Mouse (Mus musculus) T-cell, adult 2 months (primary cell): ENCODE data around the gene Ext2.

Source experiments
- DNase-seq: peaks from one replicate; pipeline ENCODE4 v3.0.0; 2022; ENCODE audit warnings: low spot score

Ext2 gene

DNA sequence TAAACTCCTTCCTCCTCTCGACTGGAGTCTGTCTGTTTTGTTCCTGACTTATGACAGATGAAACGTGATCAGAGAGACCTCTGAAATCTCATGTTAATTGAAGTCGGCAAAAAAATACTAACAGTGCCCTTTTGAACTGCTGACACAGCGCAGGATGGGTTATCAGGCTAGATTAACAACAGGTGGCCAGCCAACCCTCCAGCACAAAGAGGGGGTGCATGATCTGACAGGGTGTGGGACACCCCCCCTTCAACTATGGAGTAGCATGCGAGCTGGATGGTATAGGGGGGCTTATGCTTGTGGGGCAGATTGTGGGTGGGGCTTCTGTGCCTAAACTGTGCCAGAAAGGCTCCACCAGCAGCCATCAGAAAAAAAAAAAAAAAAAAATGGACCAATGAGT lies 141.0 kb downstream of the Ext2 start:
- no peak for DNase-seq

DNA sequence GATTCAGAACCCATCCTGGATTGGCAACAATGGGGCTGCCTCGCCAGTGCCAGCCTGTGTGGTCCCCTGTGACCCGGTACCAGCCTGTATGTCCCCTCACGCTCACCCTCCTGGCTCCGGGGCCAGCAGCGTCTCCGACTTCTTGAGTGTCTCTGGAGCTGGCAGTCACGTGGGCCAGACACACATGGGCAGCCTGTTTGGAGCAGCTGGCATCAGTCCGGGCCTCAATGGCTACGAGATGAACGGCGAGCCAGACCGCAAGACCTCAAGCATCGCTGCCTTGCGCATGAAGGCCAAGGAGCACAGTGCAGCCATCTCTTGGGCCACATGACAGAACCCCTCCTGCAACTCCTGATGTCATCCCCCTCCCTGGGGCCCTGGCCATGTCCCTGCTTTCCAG lies 145.1 kb downstream of the Ext2 start:
- no peak for DNase-seq

DNA sequence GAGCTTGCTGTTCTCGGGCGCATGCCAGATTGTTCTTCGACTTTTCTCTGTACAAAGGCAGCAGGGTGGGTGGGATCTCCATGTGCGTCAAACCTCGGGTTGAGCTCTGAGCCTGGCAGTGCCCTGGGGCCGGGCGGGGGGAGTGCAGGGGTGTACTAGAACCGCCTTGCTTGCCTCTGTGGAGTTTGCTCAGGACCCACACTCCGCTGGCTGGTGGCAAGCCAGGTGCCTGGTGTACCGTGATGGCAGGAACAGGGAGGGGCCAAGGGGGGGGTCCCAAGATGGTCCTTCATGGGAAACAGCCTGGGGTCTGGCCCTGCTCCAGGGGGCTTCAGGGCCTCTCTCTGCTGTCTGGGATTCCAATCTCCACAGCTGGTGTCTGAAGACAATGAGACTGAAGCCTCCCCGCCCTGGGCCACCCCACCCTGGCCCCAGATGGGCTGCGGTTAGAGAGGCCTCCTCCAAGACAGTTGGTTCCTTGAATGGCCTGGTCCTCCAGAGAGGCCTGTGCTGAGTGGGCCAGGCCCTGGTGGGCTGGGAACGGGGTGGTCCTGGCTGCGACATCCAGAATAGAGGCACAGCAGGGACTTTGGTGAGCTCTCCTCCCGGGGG lies 150.7 kb downstream of the Ext2 start:
- no peak for DNase-seq

DNA sequence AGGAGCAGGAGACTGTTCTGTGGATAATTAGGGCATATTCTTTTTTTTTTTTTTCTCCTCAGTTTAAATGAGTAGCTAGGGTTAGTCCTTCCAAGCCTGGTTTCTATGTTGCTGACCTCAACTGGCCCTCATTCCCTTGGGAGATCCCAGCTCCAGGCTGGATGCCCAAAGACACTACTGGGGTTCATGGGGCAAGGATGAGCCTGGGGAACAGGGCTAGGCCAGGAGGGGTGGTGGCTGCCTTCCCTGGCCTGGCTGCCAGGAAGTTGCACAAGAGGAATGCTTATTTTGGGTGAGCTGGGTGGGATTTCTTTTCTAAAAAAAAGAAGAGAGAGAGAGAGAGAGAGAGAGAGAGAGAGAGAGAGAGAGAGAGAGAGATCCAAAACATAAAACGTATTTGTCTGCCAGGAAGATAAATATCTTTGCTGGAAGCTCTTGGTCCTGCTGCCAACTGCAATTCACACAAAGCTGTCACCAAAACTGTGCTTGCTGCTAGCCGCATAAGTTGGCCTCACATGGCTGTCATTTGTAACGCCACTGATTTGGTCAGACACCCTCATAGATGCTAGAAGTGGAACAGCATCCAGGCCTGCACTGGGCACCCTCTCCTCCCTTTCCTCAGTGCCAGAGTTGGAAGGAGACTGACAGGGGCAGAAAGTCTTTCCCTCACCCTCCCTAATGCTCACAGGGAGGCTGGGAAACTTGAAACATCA lies 156.1 kb downstream of the Ext2 start:
- DNase-seq, result no peak

DNA sequence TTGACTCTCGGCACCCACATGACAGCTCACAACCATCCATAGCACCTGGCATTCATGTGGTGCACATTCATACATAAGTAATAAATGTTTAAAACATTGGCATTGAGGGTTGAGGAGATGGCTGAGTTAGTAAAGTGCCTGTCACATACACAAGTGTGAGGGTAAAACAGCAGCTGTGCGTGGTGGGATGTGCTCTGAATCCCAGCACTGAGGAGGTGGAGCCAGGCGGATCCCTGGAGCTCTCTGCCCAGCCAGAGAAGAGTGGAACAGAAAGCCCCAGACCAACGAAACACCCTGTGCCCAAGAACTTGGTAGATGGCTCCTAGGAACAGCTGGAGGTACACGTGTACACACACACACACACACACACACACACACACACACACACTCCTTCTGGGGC lies 156.9 kb downstream of the Ext2 start:
- no peak for DNase-seq

DNA sequence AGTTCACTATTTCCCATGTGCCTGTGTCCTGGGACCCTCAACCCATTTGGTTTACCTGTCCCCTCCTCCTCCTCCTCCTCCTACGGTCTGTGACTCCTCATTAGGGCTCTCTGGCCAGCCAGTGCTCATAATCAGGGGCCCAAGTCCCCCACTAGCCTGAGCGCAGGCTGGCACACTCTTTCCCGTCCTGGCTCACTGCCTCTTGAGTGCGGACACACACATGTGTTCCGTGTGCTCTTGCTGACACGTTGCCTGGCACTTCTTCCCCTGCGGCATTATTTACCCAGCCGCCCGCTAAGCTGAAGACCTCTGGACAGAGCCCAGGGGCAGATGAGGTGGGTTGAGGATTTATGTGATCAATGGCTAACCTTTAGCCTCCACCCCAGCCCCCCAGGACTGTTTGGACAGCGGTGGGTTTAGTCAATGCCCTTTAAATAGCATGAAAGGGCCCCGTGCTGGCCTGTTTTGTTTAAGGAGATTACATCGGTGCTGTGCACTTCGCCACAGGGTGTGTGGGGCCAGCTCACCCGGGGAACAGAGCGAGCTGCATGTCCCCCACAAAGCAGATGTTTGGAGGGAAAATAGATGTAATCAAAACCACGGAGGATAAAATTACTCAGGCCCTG lies 160.0 kb downstream of the Ext2 start:
- no peak for DNase-seq

DNA sequence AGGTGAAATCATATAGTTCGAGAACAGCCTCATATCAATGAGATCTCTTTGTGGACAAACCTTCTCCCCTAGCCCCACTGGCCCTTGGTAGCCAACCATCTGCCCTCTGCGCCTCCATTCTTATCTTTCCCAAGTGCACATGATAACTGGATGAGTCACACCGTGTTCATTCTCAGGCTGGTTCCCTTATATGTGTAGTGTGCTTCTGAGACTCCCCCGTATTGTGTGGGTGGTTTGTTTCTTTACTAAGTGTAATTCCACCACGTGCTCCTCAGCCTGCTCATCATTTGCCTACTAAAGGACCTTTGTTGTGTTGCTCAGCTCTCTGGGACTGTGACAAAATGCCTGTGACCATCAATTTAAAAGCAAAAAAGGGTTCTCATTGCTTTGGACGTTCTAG lies 161.3 kb downstream of the Ext2 start:
- DNase-seq, result no peak

DNA sequence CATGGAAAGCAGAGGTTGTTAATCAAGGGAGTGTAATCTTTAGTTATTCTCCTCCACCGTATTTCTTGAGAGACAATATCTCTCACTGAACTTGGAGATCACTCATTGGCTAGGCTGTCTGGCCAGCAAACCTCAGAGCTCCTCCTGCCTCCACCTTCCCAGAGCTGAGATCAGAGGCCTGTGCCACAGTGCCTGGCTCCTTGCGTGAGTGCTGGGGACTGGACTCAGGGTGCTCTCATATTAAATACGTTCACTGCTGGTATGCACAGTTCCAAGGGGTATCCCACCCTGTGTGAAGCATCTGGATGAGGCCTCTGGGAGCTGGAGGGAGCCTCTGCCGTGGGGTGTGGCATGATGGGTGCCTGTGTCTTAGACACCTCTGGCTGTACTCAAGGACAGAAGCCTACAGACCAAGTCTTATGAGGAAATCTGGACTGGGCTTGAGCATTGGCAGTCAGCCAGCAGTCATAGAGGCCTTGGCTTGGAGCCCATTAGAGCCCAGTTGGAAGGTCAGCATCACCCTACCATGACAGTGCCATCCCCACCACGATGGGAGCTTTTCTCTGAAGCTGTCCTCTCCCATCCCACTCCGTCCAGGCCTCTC lies 162.6 kb downstream of the Ext2 start:
- no peak for DNase-seq

DNA sequence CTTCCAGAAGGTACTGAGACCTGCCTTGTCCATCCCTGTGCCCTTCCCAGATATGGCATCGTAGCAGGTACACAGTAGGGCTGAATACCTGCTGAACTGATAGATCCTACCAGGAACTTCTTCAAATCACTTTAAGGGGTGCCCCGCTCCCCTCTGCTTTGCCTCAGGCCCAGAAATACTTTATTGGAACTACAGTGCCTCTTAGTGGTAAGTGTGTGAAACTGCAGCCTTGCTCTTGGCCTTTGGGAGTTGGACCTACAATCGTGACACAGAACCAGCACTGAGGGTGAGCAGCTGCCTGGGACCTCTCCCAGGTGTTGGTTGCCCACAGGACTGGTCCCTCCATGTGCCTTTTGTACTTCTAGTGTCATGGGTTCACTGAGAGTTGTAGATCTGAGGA lies 163.4 kb downstream of the Ext2 start:
- no peak for DNase-seq

DNA sequence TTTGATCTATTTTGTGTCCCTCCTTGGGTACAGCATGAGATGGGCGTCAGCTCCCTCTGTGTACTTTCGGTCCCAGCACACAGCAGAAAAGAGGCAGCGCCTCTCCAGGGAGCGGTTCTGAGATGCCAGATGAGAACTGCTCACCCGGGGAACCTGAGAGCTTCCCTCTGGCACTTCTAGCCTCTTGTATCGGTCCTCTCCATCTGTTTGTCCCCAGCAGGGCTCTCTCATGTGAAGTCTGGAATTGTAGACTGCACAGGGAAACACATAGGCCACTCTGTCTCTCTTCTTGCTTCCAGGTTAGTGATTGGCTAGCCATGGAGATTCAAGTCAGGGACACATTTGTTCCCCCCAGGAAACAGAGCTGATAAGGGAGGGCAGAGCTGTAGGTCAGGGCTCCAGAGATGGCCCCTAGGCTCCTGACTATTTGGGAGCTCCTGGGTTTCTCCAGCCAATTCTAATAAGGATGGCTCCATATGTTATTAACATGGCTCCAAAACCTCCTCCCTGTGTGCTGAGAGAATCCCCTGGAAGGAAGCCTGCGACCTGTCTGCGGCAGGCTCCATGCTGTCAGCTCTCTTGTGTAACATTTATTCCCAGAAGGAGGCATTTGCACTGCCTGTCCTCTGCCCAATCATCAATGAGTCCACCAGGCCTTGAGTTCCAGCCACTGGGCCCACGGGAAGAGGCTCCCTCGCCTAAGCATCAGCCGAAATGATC lies 167.9 kb downstream of the Ext2 start:
- DNase-seq, result no peak

DNA sequence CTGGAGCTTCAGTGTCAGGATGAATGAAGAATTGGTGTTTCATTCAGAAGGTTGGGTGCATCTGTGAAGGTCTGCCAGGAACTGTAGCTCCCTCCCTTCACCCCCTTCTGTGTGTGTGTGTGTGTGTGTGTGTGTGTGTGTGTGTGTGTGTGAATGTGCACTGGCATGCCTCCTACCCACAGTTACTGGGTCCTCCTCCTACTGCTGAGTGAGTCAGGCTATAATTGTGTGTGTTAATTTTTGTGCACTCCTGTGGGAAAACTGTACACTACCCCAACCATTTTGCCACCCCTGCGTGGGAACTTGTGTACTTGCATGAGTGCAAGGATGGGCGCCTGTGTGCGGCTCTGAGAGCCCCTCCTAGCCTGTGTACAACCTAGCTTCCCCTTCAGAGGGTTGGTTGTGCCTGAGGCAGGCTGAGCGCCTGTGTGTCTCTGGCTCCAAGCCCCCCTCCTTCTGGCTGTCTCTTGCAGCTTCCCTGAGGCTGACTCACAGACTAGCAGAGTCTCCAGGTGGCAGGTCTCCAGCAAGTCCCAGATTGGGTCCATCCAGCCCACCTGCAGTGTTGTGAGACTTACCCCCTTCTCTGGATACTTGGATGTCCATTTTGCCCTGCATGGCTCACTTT lies 173.0 kb downstream of the Ext2 start:
- DNase-seq, result no peak

DNA sequence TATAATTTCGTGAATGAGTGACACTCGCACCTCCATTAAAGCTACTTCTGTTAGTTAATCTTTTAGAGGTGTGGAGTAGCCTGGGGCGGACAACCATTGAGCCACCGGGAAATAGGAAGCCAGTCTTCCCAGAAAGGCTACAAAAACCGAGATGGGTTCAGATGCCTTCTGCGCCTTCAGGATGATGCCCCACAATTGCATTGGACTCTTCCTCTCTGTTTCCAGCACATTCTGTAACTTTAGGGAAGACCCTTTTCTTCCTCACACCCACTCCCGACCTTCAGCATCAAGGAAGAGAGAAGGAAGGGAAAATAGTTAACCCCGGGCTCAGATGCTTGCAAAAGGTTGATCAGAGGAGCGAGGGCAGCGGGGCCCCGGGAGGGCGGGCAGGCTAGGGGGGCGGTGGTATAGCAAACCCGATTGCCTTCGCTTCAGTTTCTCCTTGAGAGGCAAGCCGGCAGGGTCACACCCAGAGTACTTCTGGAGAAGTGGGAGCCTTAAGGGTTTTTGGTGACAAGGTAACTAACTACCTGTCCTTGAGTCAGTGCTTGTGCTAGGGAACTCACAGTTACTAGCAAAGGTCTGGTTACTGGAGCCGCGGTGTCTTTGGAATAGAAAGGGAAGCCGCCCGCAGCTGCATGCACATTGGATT lies 174.3 kb downstream of the Ext2 start:
- no peak for DNase-seq

DNA sequence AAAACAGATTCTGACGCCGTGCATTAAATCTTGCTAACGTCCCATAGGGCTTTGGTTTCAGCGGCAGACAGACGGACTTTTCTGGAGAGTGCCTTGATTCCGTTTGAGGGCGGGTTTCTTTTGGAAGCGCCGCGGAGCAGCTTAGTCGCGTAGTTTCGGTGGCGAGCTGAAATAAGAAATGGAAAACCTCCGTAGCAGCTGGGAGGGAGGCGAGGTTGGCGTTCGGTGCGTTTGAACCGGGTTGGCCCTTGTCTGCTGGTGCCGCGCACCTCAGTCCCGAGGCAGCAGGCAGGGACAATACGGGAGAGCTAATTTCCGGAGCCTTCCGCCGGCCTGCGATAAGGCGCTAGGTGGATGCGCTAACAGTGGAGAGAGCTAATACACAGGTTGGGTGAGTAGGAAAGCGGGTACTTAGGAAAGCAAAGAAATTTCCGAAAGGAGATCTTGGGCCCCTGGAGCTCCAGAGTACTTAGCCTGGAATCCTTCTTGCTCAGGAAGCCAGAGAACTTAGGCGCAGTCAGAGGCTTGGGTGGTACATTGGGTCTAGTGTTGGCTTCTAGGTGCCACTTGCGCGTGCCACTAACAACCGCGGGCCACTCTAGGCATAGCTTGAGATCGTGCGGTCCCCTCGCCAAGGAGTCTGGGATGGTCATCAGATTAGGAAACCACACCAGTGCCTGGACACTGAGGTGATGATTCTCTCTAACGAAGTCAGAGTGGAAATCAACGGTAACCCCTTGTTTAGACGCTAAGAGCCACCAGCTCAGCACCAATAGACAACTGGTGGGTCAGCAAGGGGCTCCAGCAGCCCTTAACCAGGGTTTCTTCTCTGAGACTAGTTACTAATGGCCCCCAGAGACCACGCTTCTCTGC lies 175.1 kb downstream of the Ext2 start:
- DNase-seq, result no peak

DNA sequence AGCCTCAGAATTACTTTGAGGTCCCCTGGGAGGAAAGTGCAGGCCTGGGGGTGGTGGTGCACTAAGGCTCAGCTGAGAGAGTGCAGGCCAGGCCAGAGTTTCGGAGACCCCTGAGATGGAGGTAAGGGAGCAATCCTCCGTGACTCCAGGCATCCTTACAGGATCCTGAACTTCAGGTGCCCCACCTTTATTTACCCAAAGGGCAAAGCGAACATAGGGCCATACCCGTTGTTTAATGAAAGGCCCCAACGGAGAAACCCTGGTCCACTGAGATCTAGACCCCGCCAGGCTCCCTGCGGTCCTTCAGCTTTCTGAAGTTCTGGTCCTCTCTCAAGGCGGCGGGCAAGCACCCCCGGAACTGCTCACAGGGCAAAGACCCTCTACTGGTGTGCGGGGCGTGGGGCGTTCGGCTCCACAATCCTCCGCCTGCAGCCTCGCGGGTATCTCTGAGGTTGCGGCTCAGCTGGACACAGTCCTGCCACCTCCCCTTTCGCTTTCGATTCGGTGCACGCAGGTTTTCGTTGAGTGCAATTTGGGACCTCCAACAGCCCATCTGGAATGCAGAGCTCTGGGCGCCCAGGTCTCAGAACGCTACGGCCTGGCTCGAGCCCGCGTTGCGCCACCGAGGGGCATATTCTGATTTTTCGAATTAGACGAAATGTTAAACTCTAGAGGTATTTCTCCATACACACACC lies 176.6 kb downstream of the Ext2 start:
- DNase-seq, result no peak

DNA sequence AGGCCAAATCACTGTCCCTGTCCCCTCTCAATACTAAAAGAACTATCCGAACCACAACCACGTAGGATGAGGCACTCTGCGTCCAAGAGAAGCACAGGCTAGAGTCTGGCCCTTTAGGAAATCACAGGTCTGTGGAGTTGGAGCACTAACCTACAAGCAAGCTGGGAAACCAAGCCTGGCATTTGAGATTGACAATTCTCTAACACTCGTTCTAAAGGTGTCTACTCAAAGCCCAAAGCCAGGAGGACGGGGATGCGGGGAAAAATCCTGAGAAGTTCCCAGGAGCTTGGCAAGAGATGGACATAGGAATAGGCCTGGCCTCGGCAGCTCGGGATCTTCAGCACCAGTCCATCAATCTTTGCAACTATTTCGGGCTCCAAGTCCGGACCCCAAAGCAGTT lies 177.2 kb downstream of the Ext2 start:
- no peak for DNase-seq

DNA sequence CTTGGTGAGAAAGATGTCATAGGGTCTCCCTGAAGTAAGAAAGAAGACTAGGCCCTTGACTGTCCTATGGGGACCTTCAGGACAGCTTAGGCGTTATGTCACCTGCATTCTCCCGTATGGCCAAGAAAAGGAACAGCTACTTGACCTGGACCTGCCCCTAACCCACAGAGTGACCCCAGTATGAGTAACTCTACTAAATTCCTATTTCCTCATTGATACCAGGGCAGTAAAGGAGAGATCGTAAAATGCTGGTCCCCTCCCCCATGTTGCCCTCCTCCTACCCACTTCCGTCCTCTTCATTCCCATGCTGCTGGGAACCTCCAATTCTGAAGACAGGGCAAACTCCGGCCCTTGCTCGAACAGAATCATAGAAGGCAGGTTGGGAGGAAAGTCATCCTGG lies 177.6 kb downstream of the Ext2 start:
- no peak for DNase-seq

DNA sequence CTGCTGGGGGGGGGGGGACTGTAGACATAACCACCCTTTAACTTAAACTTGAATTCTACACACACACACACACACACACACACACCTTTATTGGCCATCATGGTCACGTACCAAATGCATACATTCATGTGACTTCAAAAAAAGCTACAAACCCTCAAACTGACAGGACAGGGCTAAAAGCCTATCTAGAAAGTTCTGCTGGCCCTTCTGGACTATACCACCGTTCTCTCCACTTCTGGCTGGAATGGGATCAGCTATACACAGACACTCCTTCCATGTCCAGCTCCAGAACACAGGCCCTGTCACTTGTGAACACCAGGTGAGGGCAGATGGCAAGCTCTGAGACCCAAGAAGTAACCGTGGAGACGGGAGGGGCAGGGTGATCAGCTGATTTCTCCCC lies 178.1 kb downstream of the Ext2 start:
- no peak for DNase-seq

DNA sequence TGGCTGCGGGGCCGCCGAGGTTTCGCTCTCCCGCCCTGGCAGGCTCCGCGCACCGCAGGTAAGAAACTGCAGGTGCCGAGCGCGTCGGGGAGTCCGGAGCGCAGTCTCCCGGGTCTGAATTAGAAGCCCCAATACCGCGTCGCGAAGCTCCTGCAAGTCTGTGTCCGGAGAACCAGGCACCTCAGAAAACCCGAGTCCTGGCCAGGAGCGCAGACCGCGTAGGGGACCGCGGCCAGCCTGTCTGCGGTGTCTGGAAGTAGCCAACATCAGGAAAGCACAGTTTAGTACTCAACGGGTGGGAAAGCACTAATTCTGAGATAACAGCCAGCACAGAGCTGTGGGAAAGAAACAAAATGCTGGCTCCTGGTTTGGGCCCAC lies 179.0 kb downstream of the Ext2 start:
- DNase-seq, result no peak

DNA sequence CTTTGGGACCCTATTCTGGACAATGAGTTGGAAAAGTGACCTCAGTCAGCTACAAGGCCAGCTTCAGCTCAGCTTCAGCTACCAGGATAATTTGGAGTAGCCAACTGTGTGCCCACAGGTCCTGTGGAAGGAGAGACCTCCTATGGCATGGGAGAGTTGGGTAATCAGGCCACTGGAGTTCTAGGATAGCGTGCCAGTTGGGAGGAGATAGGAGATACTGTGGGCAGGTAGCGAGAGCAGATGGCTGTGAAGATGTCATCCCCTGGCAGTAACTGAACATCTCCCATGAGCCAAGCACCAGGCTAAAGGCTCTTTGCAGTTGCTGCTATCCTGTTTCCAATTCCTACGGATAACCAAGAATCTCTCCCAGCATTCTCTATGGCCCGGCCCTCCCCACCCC lies 187.8 kb downstream of the Ext2 start:
- no peak for DNase-seq
